Mouse (Mus musculus) thymus, adult 2 months (tissue): ENCODE measurements at regions not wholly inside any gene's neighbourhood (a gene's known extent, or its start where the extent isn't known, plus 50 kb on each side); places are given as distances from the start of the nearest gene placed in this dataset.
"Not testable (repeated sequence)": the region's sequence is repeated elsewhere in the genome, so short reads cannot be mapped to it uniquely, and the experiment has no call there.

Experiments
- DNase-seq: peaks from one replicate; pipeline ENCODE4 v3.0.0; 2021
- H3K27ac ChIP-seq: fragments of 200-500 bp; 2 replicates; pipeline ENCODE4 v1.5.1; 2012; ENCODE audit warnings: low read length, control low read depth; ENCODE audit not compliant: control insufficient read depth, insufficient read depth
- H3K27me3 ChIP-seq: fragments of 200-500 bp; 2 replicates; pipeline ENCODE4 v1.6.1; 2012; ENCODE audit warnings: mild to moderate bottlenecking, low read length, moderate library complexity, mixed read lengths; ENCODE audit not compliant: control insufficient read depth, insufficient read depth
- H3K36me3 ChIP-seq: fragments of 200-500 bp; 2 replicates; pipeline ENCODE4 v1.6.1; 2012; ENCODE audit warnings: mild to moderate bottlenecking, low read length, moderate library complexity; ENCODE audit not compliant: control insufficient read depth, insufficient read depth
- H3K4me1 ChIP-seq: fragments of 200-500 bp; replicated peaks from 2 replicates; pipeline ENCODE4 v1.6.1; 2012; ENCODE audit warnings: low read length; ENCODE audit not compliant: control insufficient read depth, insufficient read depth
- H3K4me3 ChIP-seq: fragments of 200-500 bp; 2 replicates; pipeline ENCODE4 v1.5.1; 2012; ENCODE audit warnings: mild to moderate bottlenecking, low read length, control low read depth, moderate library complexity; ENCODE audit not compliant: control insufficient read depth, insufficient read depth
- CTCF ChIP-seq: fragments of 200-500 bp; IDR thresholded peaks from 2 replicates; pipeline ENCODE4 v1.5.1; 2012; ENCODE audit warnings: mild to moderate bottlenecking, control low read depth, low read length, moderate library complexity, borderline replicate concordance; ENCODE audit not compliant: control insufficient read depth, poor library complexity, insufficient read depth; ENCODE audit errors: extremely low read depth
- WGBS: fragments of 180-500 bp; shearing (Covaris S2); methylation state at CpG from one replicate; pipeline ENCODE4 v1.1.7; 2018; 5-methylcytosine and 5-hydroxymethylcytosine counted together

GRCm38 (mm10) chr10:86636953-86637376 is 68.3 kb downstream of the Hsp90b1 start:
- H3K27ac ChIP-seq, H3K4me1 ChIP-seq, H3K36me3 ChIP-seq, H3K4me3 ChIP-seq, H3K27me3 ChIP-seq: not testable (repeated sequence)
- TF ChIP-seq CTCF = peak; percentile 86; the same call in 1 of the 2 replicates
- 2% methylated on average over 14 of the region's 14 CpGs for WGBS
- DNase-seq = peak; percentile 90

GRCm38 (mm10) chr10:86636515-86636914 is 68.8 kb downstream of the Hsp90b1 start:
- not testable (repeated sequence) for DNase-seq, H3K4me3 ChIP-seq, H3K27ac ChIP-seq, H3K36me3 ChIP-seq, H3K27me3 ChIP-seq, H3K4me1 ChIP-seq
- 26% methylated on average over 6 of the region's 6 CpGs for WGBS

GRCm38 (mm10) chr10:86626734-86627133 is 78.6 kb downstream of the Hsp90b1 start:
- not testable (repeated sequence) for H3K4me3 ChIP-seq, H3K4me1 ChIP-seq, H3K36me3 ChIP-seq, DNase-seq, H3K27me3 ChIP-seq, H3K27ac ChIP-seq

GRCm38 (mm10) chr10:86617958-86618664 is 87.2 kb downstream of the Hsp90b1 start:
- H3K4me1 ChIP-seq, H3K36me3 ChIP-seq, H3K27ac ChIP-seq, H3K4me3 ChIP-seq, H3K27me3 ChIP-seq, DNase-seq: not testable (repeated sequence)
- 89% methylated on average over 6 of the region's 6 CpGs for WGBS

- H3K27ac ChIP-seq, H3K27me3 ChIP-seq, H3K4me1 ChIP-seq, DNase-seq, H3K36me3 ChIP-seq, H3K4me3 ChIP-seq: not testable (repeated sequence)
- 19% methylated on average over 1 of the region's 1 CpGs for WGBS
Measured at GRCm38 (mm10) chr10:86612341-86612740, 93.0 kb downstream of the Hsp90b1 start.

GRCm38 (mm10) chr10:86610027-86610426 is 95.3 kb downstream of the Hsp90b1 start:
- not testable (repeated sequence) for DNase-seq, H3K27me3 ChIP-seq, H3K4me3 ChIP-seq, H3K36me3 ChIP-seq, H3K4me1 ChIP-seq, H3K27ac ChIP-seq
- 67% methylated on average over 2 of the region's 2 CpGs for WGBS

GRCm38 (mm10) chr10:86600843-86601242 is 102.1 kb upstream of the Syn3 start:
- not testable (repeated sequence) for H3K27me3 ChIP-seq, H3K4me3 ChIP-seq, H3K36me3 ChIP-seq, H3K27ac ChIP-seq, H3K4me1 ChIP-seq, DNase-seq
- 44% methylated on average over 7 of the region's 7 CpGs for WGBS

GRCm38 (mm10) chr10:86599991-86600390 is 101.3 kb upstream of the Syn3 start:
- H3K27ac ChIP-seq, H3K4me3 ChIP-seq, H3K27me3 ChIP-seq, H3K36me3 ChIP-seq, H3K4me1 ChIP-seq: not testable (repeated sequence)
- WGBS = 96% methylated on average over 7 of the region's 7 CpGs
- DNase-seq = peak; percentile 7

GRCm38 (mm10) chr10:86590211-86590610 is 91.5 kb upstream of the Syn3 start:
- H3K4me1 ChIP-seq, DNase-seq, H3K4me3 ChIP-seq, H3K27me3 ChIP-seq, H3K36me3 ChIP-seq, H3K27ac ChIP-seq: not testable (repeated sequence)
- 86% methylated on average over 2 of the region's 2 CpGs for WGBS

- not testable (repeated sequence) for H3K4me3 ChIP-seq, H3K27me3 ChIP-seq, H3K27ac ChIP-seq, H3K4me1 ChIP-seq, H3K36me3 ChIP-seq, DNase-seq
- 89% methylated on average over 2 of the region's 2 CpGs for WGBS
Measured at GRCm38 (mm10) chr10:86566875-86567274, 68.2 kb upstream of the Syn3 start.
